Mouse (Mus musculus): ENCODE data around the gene B3gat3. TPM values are rescaled to one million over a fixed set of nuclear protein-coding genes. Genes with fewer than 3 reads are reported as not detected.
A peak's percentile ranks its signal among the peaks of the same experiment; 100 is the strongest.

The B3gat3 gene
- polyA plus RNA-seq, 2 experiments, result 39.7 to 116 TPM

DNA sequence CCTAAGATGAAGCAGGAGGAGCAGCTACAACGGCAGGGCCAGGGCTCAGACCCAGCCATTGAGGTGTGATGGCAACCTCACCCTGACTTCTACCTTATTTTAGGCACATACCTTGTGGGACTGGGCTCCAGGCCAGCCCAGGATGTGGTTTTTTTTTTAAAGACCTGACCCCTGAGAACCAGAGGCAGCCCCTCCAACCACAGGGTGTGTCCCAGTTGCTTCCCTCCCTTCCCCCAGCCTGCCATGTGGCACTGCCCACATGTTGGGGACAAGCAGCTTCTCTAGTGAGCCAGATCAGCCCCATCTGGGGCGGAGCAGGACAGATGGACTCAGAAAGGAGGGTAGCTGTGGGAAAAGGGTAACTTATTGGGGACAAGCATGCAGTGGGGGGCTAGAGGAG is 6.6 kb downstream of the B3gat3 start:
- Histone ChIP-seq H3K27ac (replicated peaks; ENCODE audit: low read depth, low read length) (no peak overlapping the region), H3K4me2 (replicated peaks; ENCODE audit: low read depth, low read length, severe bottlenecking) (no peak overlapping the region), H3K27me3 (ENCODE audit: control insufficient read depth, insufficient read depth, low read length) (no peaks in the 10 kb centered on the region), H3K4me3 (replicated peaks; ENCODE audit: low read length) (no peak overlapping the region), H3K4me1 (ENCODE audit: control insufficient read depth, insufficient read depth, low read length) (peaks cover 14% of the 10 kb centered on the region), H3K9ac (ENCODE audit: low read depth, low read length, severe bottlenecking) (no peak overlapping the region), H3K36me3 (ENCODE audit: control insufficient read depth, insufficient read depth, low read length) (peaks cover 43% of the 10 kb centered on the region), H3K9me3 (ENCODE audit: control insufficient read depth, low read length) (no peaks in the 10 kb centered on the region)
- ATAC-seq (ENCODE audit: low FRiP score, low read depth), result no peak
- DNase-seq (ENCODE audit: low spot score), result no peak
- TF ChIP-seq POLR2A (IDR thresholded peaks at IDR 0.05; ENCODE audit: borderline replicate concordance, extremely low read depth, insufficient read depth, insufficient read length), result no peak
- WGBS, result 90% methylated on average over 2 of the region's 2 CpGs

DNA sequence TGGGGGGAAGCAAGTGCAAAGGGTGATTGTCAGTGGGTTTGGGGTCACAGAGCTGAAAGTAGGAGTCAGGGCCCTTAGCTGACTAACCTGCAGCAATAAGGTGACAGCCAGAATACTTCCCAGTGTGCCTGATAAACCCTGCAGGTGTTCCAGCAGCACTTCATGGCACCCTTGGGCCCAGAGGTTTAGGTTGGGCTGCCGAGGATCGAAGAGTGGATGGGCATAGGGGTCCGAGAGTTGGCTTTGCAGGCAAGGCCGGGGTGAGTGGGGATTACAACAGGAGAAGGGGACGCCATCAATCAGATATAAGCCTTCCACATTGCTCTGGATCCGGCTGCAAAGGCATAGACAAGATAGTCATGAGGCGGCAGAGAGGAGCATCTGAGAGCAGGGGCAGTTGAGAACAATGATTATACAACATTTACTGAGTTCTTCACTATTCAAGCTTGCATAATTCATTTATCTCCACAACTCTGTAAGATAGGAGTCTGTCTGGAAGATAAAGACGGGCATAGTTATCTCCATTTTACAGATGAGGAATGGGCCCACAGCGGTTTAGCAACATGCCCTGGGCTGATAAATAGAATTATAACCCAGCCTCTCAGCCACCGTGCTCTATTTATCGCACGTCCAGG is 7.8 kb downstream of the B3gat3 start:
- WGBS, result 85% methylated on average over 12 of the region's 12 CpGs
- no peak overlapping the region for H3K27ac ChIP-seq (replicated peaks; ENCODE audit: low read depth, low read length)
- no peak overlapping the region for H3K9ac ChIP-seq (ENCODE audit: low read depth, low read length, severe bottlenecking)
- DNase-seq (ENCODE audit: low spot score), result no peak
- H3K4me1 ChIP-seq (ENCODE audit: control insufficient read depth, insufficient read depth, low read length), result peaks cover 12% of the 10 kb centered on the region
- no peak for TF ChIP-seq POLR2A (IDR thresholded peaks at IDR 0.05; ENCODE audit: borderline replicate concordance, extremely low read depth, insufficient read depth, insufficient read length)
- ATAC-seq (ENCODE audit: low FRiP score, low read depth), result no peak
- no peak overlapping the region for H3K4me3 ChIP-seq (replicated peaks; ENCODE audit: low read length)
- peaks cover 41% of the 10 kb centered on the region for H3K36me3 ChIP-seq (ENCODE audit: control insufficient read depth, insufficient read depth, low read length)
- H3K9me3 ChIP-seq (ENCODE audit: control insufficient read depth, low read length), result no peaks in the 10 kb centered on the region
- H3K4me2 ChIP-seq (replicated peaks; ENCODE audit: low read depth, low read length, severe bottlenecking), result no peak overlapping the region
- H3K27me3 ChIP-seq (ENCODE audit: control insufficient read depth, insufficient read depth, low read length), result no peaks in the 10 kb centered on the region

DNA sequence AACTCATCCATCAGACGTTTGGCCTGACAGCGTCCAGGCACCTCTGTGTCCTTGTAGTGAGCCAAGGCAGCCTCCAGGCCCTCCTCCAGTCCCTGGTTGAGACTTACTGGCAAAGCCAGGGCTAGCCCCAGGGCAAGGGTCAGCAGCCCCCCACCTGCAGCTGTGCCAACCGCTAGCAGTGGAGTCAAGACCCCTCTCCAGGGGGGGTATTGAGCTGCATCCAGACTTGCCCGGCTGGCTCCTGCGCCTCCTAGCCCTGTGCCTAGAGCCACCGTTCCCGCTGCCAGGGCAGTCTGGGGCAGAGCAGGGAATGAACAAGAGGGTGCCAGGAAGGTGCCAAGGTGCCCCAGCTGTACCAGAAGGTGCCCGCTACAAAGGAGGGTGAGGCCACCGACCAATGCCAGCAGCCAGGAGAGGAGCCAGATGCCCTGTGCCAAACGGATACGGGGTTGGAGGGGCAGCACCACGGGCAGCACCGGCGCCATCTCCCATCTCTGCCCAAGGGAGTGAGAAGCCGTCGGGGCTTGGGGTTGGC is 8.6 kb downstream of the B3gat3 start:
- peak overlapping the region; percentile 89 for H3K9ac ChIP-seq (ENCODE audit: low read depth, low read length, severe bottlenecking)
- 20% methylated on average over 14 of the region's 16 CpGs for WGBS
- ATAC-seq (ENCODE audit: low FRiP score, low read depth) (no peak), DNase-seq (ENCODE audit: low spot score) (no peak)
- H3K27ac ChIP-seq (replicated peaks; ENCODE audit: low read depth, low read length), result 0 out of 2 replicates have a peak overlapping the region, but pooled peaks have one; percentile 67
- peak overlapping the region; percentile 69 for H3K4me2 ChIP-seq (replicated peaks; ENCODE audit: low read depth, low read length, severe bottlenecking)
- no peaks in the 10 kb centered on the region for H3K9me3 ChIP-seq (ENCODE audit: control insufficient read depth, low read length)
- no peak for TF ChIP-seq POLR2A (IDR thresholded peaks at IDR 0.05; ENCODE audit: borderline replicate concordance, extremely low read depth, insufficient read depth, insufficient read length)
- H3K4me3 ChIP-seq (replicated peaks; ENCODE audit: low read length), result peak overlapping the region; percentile 68
- H3K4me1 ChIP-seq (ENCODE audit: control insufficient read depth, insufficient read depth, low read length), result peaks cover 12% of the 10 kb centered on the region
- peaks cover 48% of the 10 kb centered on the region for H3K36me3 ChIP-seq (ENCODE audit: control insufficient read depth, insufficient read depth, low read length)
- H3K27me3 ChIP-seq (ENCODE audit: control insufficient read depth, insufficient read depth, low read length), result no peaks in the 10 kb centered on the region

DNA sequence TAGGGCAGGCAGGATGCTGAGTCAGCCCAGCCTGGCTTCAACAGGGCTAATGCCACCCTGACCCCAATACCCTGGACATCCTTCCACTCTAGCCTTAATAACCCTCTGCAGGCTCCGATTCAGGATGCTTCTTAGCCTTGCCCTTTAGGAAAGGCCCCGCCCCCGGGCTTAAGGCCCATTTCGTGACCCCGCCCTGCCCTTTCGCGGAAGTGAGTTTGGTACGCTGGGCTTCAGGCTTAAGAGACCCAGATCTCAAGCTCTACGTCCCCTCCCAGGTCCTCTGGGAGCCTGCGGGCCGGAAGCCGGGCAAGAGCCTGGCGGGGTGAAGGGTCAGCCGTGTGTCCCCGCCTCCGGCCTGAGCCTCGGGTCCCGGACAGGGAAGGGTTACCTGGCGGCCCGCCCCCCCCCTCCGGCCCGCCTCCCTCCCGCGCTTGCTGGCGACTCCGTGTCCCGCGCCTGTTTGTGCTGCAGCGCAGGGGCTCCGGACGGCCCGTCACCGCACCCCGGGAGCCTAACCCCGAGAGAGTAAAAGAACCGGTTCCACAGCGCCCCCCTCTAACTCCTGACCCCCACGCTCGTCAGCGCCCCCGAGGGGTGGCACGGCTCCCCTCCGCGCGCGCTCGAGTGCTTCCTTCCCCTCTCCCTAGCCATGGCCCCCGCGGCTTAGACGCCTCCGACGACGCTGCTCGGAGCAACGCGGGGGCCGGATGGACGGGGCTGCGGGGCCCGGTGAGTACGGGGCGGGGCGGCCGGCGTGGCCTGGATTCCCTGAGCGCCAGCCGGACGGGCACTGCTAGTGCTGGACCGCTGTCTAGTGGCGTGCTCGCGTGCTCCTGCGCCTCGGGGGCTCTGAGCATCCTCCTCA is 9.3 kb downstream of the B3gat3 start, which contains the start of the genes Rom1 and Eml3:
Rom1 (minus strand) TSS at position 133 of the 865 bp plus-strand sequence.
Eml3 (plus strand) TSS at position 329 of the 865 bp plus-strand sequence.
- Histone ChIP-seq H3K4me2 (replicated peaks; ENCODE audit: low read depth, low read length, severe bottlenecking) (peak within 1 kb of the TSS; percentile 69), H3K4me1 (ENCODE audit: control insufficient read depth, insufficient read depth, low read length) (peaks cover 12% of the 10 kb centered on the region), H3K27ac (replicated peaks; ENCODE audit: low read depth, low read length) (peak within 1 kb of the TSS; percentile 67), H3K36me3 (ENCODE audit: control insufficient read depth, insufficient read depth, low read length) (peaks cover 55% of the 10 kb centered on the region), H3K27me3 (ENCODE audit: control insufficient read depth, insufficient read depth, low read length) (no peaks in the 10 kb centered on the region), H3K4me3 (replicated peaks; ENCODE audit: low read length) (peak within 1 kb of the TSS; percentile 68), H3K9ac (ENCODE audit: low read depth, low read length, severe bottlenecking) (peak within 1 kb of the TSS; percentile 89), H3K9me3 (ENCODE audit: control insufficient read depth, low read length) (no peaks in the 10 kb centered on the region)
- peak; percentile 47 for DNase-seq (ENCODE audit: low spot score)
- ATAC-seq (ENCODE audit: low FRiP score, low read depth), result peak; percentile 75
- 0 out of 2 replicates have a peak, but pooled peaks have one; percentile 16 for TF ChIP-seq POLR2A (IDR thresholded peaks at IDR 0.05; ENCODE audit: borderline replicate concordance, extremely low read depth, insufficient read depth, insufficient read length)
- 2% methylated on average over 64 of the region's 74 CpGs for WGBS

DNA sequence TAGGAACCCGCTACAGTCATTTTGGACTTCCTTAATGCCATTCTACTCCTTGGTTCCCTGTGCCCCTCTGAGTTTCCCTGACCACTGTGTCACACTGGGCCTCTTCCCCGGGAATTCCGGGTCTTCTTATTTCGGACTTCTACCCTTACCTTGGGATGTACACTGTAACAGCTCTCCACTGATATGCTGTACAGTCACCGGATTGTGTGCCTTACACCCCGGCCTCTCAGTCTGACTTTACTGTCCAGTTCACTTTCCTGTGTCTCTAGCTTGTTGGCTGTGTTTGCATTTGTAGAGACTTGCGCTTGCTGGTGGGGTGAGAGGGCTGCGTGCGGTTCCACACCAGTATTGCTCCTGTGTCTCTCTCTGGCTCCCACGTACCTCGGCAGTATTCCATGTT is 9.9 kb downstream of the B3gat3 start:
- Histone ChIP-seq H3K27ac (replicated peaks; ENCODE audit: low read depth, low read length) (peak overlapping the region; percentile 67; the same call in 1 of the 2 replicates), H3K9ac (ENCODE audit: low read depth, low read length, severe bottlenecking) (peak overlapping the region; percentile 89), H3K4me3 (replicated peaks; ENCODE audit: low read length) (peak overlapping the region; percentile 68), H3K36me3 (ENCODE audit: control insufficient read depth, insufficient read depth, low read length) (peaks cover 61% of the 10 kb centered on the region), H3K9me3 (ENCODE audit: control insufficient read depth, low read length) (no peaks in the 10 kb centered on the region), H3K4me1 (ENCODE audit: control insufficient read depth, insufficient read depth, low read length) (peaks cover 12% of the 10 kb centered on the region), H3K27me3 (ENCODE audit: control insufficient read depth, insufficient read depth, low read length) (no peaks in the 10 kb centered on the region), H3K4me2 (replicated peaks; ENCODE audit: low read depth, low read length, severe bottlenecking) (peak overlapping the region; percentile 69)
- 0 out of 2 replicates have a peak, but pooled peaks have one; percentile 14 for ATAC-seq (ENCODE audit: low FRiP score, low read depth)
- no peak for TF ChIP-seq POLR2A (IDR thresholded peaks at IDR 0.05; ENCODE audit: borderline replicate concordance, extremely low read depth, insufficient read depth, insufficient read length)
- DNase-seq (ENCODE audit: low spot score), result no peak
- 7% methylated on average over 11 of the region's 11 CpGs for WGBS
